Mouse (Mus musculus) embryonic facial prominence, embryonic 14.5 days (tissue): Measurements from ENCODE around the gene Spsb1. TPM values are rescaled to one million over a fixed set of nuclear protein-coding genes. Genes with fewer than 3 reads are reported as not detected.

Source experiments
- ATAC-seq: fragments of 200-750 bp; cut with Nextera tagmentation; 2 replicates; pipeline ENCODE4 v1.8.0; 2017; ENCODE audit warnings: low read depth, moderate number of reproducible peaks, moderate TSS enrichment
- DNase-seq: peaks from one replicate; pipeline ENCODE4 v3.0.0-alpha.2; 2015; ENCODE audit warnings: low spot score
- H3K27ac ChIP-seq: fragments of 300-500 bp; sonication (generic); replicated peaks from 2 replicates; pipeline ENCODE4 v1.5.1; 2014; ENCODE audit warnings: low read depth, mild to moderate bottlenecking, low read length, moderate library complexity
- H3K27me3 ChIP-seq: fragments of 300-500 bp; sonication (generic); replicated peaks from 2 replicates; pipeline ENCODE4 v1.6.1; 2014; ENCODE audit warnings: low read length; ENCODE audit not compliant: control insufficient read depth, insufficient read depth
- H3K36me3 ChIP-seq: fragments of 300-500 bp; sonication (generic); 2 replicates; pipeline ENCODE4 v1.6.1; 2014; ENCODE audit warnings: low read length, mixed read lengths; ENCODE audit not compliant: control insufficient read depth, insufficient read depth
- H3K4me1 ChIP-seq: fragments of 300-500 bp; sonication (generic); 2 replicates; pipeline ENCODE4 v1.6.1; 2014; ENCODE audit warnings: antibody characterized with exemption, low read length; ENCODE audit not compliant: control insufficient read depth, insufficient read depth
- H3K4me2 ChIP-seq: fragments of 300-500 bp; sonication (generic); 2 replicates; pipeline ENCODE4 v1.6.1; 2014; ENCODE audit warnings: low read depth, mild to moderate bottlenecking, low read length, moderate library complexity, mixed read lengths
- H3K4me3 ChIP-seq: fragments of 300-500 bp; sonication (generic); 2 replicates; pipeline ENCODE4 v1.5.1; 2014; ENCODE audit warnings: low read depth, mild to moderate bottlenecking, low read length
- H3K9ac ChIP-seq: fragments of 300-500 bp; sonication (generic); 2 replicates; pipeline ENCODE4 v1.6.1; 2014; ENCODE audit warnings: low read depth, mild to moderate bottlenecking, low read length, moderate library complexity, mixed read lengths
- H3K9me3 ChIP-seq: fragments of 300-500 bp; sonication (generic); 2 replicates; pipeline ENCODE4 v1.6.1; 2016; ENCODE audit warnings: low read length; ENCODE audit not compliant: control insufficient read depth
- WGBS: fragments of 180-500 bp; shearing (Covaris S2); extraction: QIAGEN DNeasy Blood & Tissue Kit; methylation state at CpG from one replicate; pipeline ENCODE4 v1.1.7; 2014; 5-methylcytosine and 5-hydroxymethylcytosine counted together
- polyA plus RNA-seq: library from polyadenylated mRNA; unstranded; fragments of >200 nt; fragmentation: Nextera tagmentation; extraction: Ambion mirVana; gene quantifications from 2 replicates; pipeline ENCODE4 v1.2.1, GENCODE M21; 2014

Spsb1 gene
- polyA plus RNA-seq, 1 experiment from 2014 or later, result 19.6 TPM

DNA sequence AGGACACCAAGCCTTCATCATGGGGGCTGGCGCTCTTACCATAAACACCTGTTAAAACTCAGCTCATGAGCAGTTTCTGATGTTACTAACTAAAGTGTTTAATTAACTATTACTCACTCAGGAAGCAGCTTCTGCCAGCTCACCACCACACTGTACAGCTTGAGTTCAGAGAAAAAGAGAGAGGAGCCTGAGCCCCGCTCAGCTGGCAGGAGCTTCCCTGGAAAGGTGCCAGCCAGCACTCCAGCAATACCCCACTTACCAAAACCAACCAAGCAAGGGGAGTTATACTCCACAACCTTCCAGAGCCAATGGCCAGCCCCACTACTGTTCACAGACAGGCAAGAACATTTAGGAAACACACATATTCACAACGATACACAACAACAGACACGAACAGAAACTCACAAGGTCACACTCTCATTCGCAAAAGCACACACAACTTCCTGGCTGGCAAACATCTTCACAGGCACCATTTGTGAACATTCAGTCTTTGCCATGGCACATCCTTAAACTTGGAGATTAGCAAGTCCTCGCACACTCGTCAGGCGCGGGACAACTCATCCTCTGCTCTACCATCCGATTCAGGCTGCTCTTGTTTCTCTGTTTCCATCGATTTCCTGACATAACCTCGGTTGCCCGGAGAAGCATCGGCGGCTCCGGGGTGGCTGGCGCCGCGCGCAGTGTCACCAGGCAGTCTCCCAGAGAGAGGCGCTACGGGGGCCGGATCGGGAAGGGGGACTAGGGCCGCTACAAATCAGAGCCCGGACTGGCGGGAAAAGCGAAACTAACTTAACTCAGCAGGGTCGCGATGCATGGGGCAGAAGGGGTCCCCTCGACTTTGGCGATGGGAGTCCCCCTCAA, 992 bp downstream of the Spsb1 start:
- peak overlapping the region; percentile 90 for H3K4me2 ChIP-seq
- ATAC-seq, result no peak
- peaks cover 12% of the 10 kb centered on the region; the same call in 1 of the 2 replicates for H3K4me1 ChIP-seq
- peaks cover 14% of the 10 kb centered on the region for H3K27me3 ChIP-seq
- DNase-seq, result no peak
- WGBS, result 3% methylated on average over 32 of the region's 32 CpGs
- no peaks in the 10 kb centered on the region for H3K9me3 ChIP-seq
- peak overlapping the region; percentile 73 for H3K4me3 ChIP-seq
- H3K27ac ChIP-seq, result peak overlapping the region; percentile 74
- H3K9ac ChIP-seq, result peak overlapping the region; percentile 78
- H3K36me3 ChIP-seq, result no peaks in the 10 kb centered on the region

DNA sequence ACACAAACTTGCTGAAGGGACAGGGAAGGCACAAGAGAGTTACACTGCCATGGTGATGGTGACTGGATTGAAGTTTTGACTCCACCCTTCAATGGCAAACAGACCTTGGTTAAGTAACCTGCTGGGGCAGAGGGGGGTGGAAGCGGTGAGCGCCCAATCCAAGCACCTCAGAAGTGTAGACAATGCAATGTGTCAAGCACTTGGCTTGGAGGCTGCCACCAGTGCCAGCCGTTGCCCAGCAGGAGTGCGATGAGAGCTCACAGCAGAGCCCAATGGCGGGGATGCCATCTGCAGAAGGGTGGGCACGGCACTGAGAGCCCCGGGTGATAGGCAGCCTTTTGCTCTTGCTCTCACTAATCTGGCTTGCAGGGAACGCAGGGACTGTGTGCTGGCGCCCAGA, 2.6 kb downstream of the Spsb1 start:
- peaks cover 14% of the 10 kb centered on the region for H3K27me3 ChIP-seq
- ATAC-seq (no peak), DNase-seq (no peak)
- no peak overlapping the region for H3K4me2 ChIP-seq
- 90% methylated on average over 9 of the region's 9 CpGs for WGBS
- H3K4me3 ChIP-seq, result no peak overlapping the region
- H3K9ac ChIP-seq, result no peak overlapping the region
- peaks cover 18% of the 10 kb centered on the region; the same call in 1 of the 2 replicates for H3K4me1 ChIP-seq
- no peaks in the 10 kb centered on the region for H3K9me3 ChIP-seq
- H3K36me3 ChIP-seq, result no peaks in the 10 kb centered on the region
- H3K27ac ChIP-seq, result no peak overlapping the region

DNA sequence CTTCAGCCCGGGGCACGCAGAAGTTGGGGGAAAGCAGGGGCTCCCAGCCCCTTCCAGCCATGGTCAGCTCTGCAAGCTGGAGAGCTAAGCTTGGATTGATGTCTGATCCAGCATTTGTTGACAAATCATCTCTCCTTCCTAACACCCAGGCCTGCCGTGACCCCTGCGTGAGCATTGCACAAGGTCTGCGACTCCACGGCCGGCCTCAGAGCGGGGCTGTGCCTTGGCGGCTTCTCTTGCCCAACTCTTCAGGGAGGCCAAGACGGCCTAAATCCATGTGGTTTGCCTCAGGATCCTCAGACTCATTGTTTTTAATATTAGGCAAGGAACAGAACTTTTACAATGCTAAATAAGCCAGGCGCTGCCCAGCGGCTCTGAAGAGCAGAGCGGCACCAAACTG, 3.6 kb downstream of the Spsb1 start:
- no peak overlapping the region for H3K4me2 ChIP-seq
- H3K4me3 ChIP-seq, result no peak overlapping the region
- no peak for DNase-seq
- ATAC-seq, result no peak
- H3K4me1 ChIP-seq, result peaks cover 26% of the 10 kb centered on the region
- peaks cover 8% of the 10 kb centered on the region for H3K27me3 ChIP-seq
- H3K9me3 ChIP-seq, result no peaks in the 10 kb centered on the region
- 87% methylated on average over 11 of the region's 13 CpGs for WGBS
- no peak overlapping the region for H3K9ac ChIP-seq
- H3K36me3 ChIP-seq, result no peaks in the 10 kb centered on the region
- H3K27ac ChIP-seq, result no peak overlapping the region

DNA sequence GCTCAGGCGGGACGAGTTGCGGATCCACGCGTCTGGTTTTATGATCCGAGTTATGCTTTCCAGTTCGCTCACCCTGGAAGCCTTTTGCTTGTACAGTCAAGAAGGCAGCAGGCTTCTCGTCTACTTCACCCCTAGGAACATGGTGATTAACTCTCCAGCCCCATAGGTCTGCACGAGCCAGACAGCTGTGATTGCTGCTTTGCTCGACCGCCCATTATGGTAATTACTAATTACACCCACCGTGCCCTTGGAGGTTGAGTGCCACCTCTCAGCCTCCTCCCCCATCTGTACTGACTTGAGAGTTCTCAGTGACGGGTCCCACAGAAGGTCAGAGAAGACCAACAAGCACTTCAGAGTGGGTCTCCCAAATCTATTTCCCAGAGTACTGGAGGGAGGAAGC, 5.2 kb downstream of the Spsb1 start:
- no peak overlapping the region for H3K27ac ChIP-seq
- no peak overlapping the region for H3K9ac ChIP-seq
- ATAC-seq (no peak), DNase-seq (no peak)
- H3K9me3 ChIP-seq, result no peaks in the 10 kb centered on the region
- H3K36me3 ChIP-seq, result no peaks in the 10 kb centered on the region
- peaks cover 37% of the 10 kb centered on the region for H3K4me1 ChIP-seq
- H3K4me3 ChIP-seq, result no peak overlapping the region
- H3K4me2 ChIP-seq, result no peak overlapping the region
- 56% methylated on average over 13 of the region's 13 CpGs for WGBS
- no peaks in the 10 kb centered on the region for H3K27me3 ChIP-seq

DNA sequence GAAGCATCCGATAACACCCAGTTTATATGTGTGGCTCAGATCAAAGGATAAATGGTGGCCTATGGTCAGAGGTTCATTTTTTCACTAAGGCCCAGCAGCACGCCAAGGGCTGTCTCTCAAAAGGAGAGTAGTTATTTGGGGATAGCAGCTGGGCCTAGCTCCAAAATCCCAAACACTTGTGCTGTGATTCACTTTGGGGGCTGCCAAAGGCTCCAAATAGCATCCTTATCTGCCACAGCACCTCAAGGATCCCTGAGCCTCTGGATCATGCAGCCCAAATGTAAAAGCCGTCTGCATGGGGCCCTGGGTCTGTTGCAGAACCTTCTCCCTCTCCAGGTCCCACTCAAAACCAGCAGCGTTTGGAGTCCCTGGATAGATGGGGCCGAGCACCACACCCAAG, 6.7 kb downstream of the Spsb1 start:
- no peaks in the 10 kb centered on the region for H3K27me3 ChIP-seq
- H3K9me3 ChIP-seq, result no peaks in the 10 kb centered on the region
- H3K4me3 ChIP-seq, result no peak overlapping the region
- no peaks in the 10 kb centered on the region for H3K36me3 ChIP-seq
- H3K9ac ChIP-seq, result no peak overlapping the region
- no peak overlapping the region for H3K4me2 ChIP-seq
- DNase-seq, result no peak
- WGBS, result 74% methylated on average over 5 of the region's 5 CpGs
- ATAC-seq, result no peak
- peaks cover 46% of the 10 kb centered on the region for H3K4me1 ChIP-seq
- H3K27ac ChIP-seq, result no peak overlapping the region

DNA sequence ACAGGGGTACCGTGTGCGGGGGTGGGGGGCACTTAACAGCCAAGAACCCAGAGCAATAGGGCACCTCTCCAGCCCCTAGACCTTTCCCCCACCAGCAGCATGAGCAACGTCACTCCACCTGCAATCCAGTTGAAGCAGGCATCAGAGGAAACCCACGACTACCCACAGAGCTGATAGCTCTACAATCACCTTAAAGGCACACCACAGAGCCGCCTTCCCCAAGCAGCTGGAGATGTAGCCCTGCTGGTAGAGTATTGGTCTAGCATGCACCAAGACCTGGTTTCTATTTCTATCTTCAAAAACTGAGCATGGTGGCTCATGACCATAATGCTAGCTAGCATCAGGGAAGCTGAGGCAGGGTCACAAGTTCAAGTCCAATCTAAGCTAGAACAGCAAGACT, 7.4 kb downstream of the Spsb1 start:
- no peak for DNase-seq
- Histone ChIP-seq H3K27ac (no peak overlapping the region), H3K4me1 (peaks cover 47% of the 10 kb centered on the region), H3K27me3 (no peaks in the 10 kb centered on the region), H3K4me3 (no peak overlapping the region), H3K9ac (no peak overlapping the region), H3K4me2 (no peak overlapping the region), H3K9me3 (no peaks in the 10 kb centered on the region), H3K36me3 (no peaks in the 10 kb centered on the region)
- ATAC-seq, result no peak
- WGBS, result 86% methylated on average over 5 of the region's 5 CpGs

DNA sequence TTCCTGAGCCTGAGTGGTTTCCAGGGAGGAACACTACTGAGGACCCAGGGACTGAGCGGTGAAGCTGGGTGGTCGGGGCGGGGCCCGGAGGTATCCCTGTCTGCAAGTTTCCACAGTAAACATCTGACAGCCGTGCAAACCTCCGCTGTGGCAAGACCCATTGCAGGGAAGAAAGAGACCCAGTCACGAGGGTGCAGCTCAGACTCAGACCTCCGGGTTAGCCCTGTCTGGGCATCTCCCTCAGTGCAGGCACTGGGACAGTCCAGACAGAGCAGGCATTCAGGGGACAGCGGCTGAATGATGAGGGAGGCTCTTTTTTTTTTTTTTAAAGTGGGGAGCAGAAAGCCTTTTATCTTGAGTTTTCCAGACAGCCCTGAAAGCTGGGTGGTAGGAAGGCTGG, 9.6 kb downstream of the Spsb1 start:
- Histone ChIP-seq H3K4me2 (0 out of 2 replicates have a peak overlapping the region, but pooled peaks have one; percentile 5), H3K4me1 (peaks cover 47% of the 10 kb centered on the region), H3K4me3 (no peak overlapping the region), H3K9ac (no peak overlapping the region), H3K9me3 (no peaks in the 10 kb centered on the region), H3K27me3 (no peaks in the 10 kb centered on the region), H3K27ac (no peak overlapping the region), H3K36me3 (no peaks in the 10 kb centered on the region)
- no peak for DNase-seq
- peak; percentile 51; the same call in 1 of the 2 replicates for ATAC-seq
- 23% methylated on average over 9 of the region's 9 CpGs for WGBS

DNA sequence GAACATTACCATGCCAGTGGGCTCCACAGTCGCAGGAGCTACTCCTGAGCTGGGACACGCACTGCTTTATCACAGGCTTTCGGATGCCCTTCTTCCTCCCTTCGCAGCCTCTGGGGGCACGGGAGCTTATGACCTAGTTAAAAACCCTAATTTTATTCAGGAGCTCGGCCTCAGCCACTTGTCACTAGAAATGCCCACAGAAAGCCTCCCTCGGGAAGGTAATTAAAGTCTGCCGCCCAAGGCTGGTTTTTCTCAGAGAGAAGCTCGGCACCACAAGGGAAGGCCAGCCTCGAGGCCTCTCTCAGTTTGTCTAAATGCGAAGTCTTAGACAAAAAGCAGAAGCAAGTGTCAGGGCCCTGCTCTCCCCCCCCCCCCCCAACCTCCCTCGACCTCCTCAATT, 10.6 kb downstream of the Spsb1 start:
- Histone ChIP-seq H3K27me3 (no peaks in the 10 kb centered on the region), H3K36me3 (no peaks in the 10 kb centered on the region), H3K4me3 (no peak overlapping the region), H3K4me2 (no peak overlapping the region), H3K9ac (peak overlapping the region; percentile 15; the same call in 1 of the 2 replicates), H3K27ac (no peak overlapping the region), H3K4me1 (peaks cover 54% of the 10 kb centered on the region), H3K9me3 (no peaks in the 10 kb centered on the region)
- ATAC-seq (no peak), DNase-seq (no peak)
- 37% methylated on average over 12 of the region's 12 CpGs for WGBS
